Mouse (Mus musculus): ENCODE data around the gene Map6.

GRCm38 (mm10) chr7:99348883-99349282 lies 81.6 kb downstream of the Map6 start:
- TF ChIP-seq POLR2A (IDR thresholded peaks at IDR 0.05; ENCODE audit: low read depth, low read length) (no peak), CTCF (IDR thresholded peaks at IDR 0.05; ENCODE audit: extremely low read depth, insufficient read depth, insufficient read length, insufficient replicate concordance) (no peak)

Measured in spleen, adult 2 months (tissue).